Mouse (Mus musculus): ENCODE results near the gene Nav3.
"Not testable (repeated sequence)": the region's sequence is repeated elsewhere in the genome, so short reads cannot be mapped to it uniquely, and the experiment has no call there.

The Nav3 gene

DNA sequence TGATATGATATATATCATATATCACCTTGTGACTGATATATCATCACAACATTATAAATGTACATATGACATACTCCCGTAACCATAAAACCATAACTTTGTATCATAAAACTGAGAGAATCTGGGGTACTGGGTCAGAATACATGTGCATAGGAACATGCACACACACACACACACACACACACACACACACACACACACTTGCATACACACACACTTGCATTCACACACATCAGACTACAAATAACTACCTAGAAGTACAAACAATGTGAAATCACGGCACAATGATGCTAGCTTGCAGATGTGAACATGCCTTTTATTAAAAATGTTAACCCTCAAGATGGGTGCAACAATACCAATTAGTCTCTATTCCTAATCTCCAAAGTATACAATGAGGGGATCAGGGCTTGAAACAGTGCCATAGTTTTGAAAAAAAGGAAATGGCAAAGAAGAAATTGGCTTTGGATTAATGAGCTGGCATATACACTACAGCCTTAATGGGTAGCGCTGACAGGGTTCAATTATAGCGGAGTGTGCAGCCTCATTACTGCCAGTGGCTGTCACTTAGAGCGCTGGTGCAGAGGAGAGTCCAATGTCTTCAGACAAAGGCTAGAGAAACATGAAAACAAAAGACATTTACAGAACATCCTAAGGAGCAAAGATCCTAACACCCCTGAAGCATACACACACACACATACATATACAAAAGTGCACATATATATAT, 72.3 kb downstream of the Nav3 start:
- in situ Hi-C loops (cut with MboI, MseI) = not testable (repeated sequence)

DNA sequence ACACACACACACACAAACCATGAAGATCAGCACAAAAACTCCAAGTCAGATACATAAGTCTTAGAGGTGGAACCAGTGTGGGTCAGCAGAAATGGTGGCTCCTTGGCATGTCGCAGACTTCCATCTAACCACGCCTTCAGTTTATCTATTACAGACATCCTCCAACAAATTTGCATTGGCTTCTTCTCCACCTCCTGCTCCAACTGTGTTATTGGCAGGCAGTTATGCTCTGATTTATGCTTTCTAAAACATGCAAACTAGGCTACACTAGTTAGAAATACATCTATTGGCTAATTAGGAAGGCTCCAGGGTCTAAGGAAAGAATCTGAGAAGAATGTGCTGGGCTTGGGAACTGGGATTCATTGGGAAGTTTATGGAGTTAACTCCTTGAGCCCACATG, 75.2 kb downstream of the Nav3 start:
- in situ Hi-C loops (cut with MboI, MseI) = no loop called here

DNA sequence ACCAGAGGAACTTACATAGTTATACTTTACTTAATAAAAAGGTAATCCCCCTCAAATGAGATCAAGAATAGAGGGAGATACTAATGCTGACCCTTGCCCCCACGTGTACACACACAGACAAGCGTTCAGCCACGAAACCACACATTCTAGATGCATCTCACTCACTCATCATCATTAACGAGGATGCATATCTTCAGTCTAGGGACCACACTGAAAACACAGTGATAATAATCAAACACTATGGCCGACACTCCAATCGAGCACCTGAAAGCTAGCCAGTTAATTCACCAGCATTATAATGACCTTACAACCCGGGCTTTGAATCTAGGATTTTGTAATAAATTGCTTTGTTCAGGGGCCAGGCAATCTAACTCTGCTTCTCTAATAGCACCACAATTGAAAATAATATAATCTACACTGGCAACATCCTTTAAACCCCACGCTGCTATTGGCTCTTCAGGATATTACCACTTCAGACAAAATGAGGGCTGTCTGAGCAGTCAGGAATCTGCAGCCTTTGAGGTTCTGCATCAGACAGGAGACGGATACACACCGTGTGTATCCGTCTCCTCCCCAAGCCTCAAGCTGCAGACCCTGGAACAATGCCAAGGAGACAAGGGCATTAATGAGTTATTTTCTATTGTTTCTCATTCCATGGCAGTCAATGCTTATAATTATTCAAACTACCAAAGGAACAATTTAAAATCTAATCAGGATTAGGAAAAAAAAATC, 83.1 kb downstream of the Nav3 start:
- in situ Hi-C loops (cut with MboI, MseI) = no loop called here

DNA sequence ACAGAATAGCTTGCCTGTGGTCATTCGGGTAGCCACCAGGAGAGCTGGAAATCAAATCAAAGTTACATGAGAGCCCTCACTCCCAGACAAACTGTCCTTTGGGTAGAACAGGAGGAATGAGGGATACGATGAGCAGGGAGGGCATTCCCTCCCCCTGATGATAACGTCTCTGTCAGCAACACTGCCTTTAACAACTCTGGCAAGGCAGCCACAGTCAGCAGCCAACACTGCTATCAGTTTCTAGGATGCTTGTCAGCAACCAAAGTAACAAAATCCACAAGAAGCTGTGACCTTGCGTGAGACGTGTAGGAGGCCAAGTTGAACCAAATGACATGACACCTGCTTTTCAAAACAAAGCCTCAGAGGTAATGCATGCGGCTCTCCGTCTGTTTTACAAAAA, 103.9 kb downstream of the Nav3 start:
- in situ Hi-C loops (cut with MboI, MseI) = no loop called here

DNA sequence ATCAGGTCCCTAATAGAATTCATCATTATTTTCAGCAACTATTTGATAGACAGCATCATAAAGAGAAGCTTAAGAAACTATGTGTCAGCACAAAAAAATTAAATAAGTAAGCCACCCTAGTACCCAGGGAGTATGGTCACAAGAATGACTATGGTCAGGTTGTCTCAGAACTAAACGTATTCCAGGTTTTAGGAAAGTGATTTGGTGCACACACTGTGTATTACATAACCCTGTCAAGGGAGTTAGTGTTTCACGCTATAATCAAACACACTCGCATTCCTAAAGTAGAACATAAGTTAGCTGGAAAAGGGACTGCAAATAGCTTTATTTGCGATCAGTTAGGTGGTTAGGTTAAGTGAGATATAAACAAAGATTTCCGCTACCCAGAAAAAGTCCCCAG, 126.0 kb downstream of the Nav3 start:
- in situ Hi-C loops (cut with MboI, MseI) = no loop called here

DNA sequence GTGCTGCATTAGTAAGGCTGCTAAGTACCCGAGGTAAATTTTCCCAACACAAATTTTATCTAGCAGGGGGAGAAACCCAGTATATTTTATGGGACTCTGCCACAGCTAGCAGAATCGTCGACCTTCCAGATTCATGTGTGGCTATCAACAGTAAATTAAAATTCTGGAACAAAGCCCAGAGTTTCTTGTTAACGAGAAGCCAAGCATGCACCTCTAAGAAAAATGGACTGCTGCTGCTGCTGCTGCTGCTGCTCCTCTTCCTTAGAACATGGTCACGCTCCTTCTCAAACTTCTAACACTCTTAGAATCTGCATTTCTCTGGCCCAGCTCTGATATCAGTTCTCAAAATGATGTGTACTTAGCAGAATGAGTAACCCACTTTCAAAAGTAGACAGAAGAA, 126.4 kb downstream of the Nav3 start:
- in situ Hi-C loops (cut with MboI, MseI) = no loop called here

DNA sequence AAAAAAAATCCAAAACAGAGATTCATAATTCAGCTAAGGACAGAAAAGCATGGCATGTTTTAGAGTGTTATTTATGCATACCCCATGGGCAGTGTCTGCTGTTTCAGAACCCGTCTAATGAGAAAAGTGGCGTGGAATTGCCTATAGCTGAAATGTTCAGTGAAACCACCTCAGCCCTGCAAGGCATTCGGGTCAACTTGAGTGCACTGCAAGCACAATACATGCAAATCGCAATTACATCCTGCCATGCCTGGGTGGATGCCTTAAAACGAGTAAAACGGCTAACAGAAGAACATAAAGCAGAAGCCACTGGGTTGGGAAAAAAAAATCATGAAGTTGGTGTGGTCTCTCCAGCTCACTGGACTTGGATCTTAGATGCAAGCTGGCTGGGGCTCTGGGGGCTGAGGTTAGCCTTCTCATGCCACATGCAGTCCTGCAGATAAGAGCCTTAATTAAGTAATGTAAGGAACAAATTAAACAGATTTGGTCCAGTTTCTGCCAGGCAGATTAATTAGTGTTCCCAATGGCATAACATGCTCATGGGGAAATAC, 133.8 kb downstream of the Nav3 start:
- in situ Hi-C loops (cut with MboI, MseI) = no loop called here

DNA sequence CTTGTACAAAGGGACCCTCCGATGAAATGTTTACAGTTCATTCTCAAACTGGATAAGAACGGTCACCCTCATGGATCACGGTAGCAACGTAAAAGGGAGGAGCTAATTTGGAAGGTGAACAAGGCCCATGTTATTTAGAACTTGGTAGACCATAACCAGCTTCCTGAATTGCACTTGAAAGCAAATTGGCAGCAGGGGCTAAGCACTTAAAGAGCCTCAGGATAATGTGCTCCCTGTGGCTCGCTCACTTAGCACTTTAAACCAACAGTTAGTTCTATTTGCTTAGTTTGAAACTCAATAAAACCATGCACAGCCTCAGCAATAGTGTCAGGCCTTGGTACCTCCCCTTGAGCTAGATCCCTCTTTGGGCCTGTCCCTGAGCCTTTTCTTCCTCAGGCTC, 138.7 kb downstream of the Nav3 start:
- in situ Hi-C loops (cut with MboI, MseI) = no loop called here

DNA sequence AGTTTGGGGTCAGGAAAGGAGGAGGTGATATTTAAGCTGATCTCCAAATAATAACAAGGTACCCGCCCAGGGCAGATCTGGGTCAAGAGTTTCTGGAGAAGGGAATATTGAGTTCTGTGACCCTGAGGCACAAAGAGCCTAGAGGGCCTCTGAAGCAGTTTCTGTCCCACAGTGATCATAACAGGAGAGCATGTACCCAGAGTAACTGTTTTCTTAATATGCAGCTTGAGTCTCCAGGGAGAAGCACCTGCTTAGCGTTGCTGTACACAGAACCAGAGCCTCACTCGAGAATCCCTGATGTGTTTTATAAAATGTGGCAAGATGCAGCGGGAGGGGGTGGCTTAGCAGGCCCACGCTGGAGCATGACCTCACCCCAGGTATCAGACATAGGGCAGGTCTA, 141.5 kb downstream of the Nav3 start:
- in situ Hi-C loops (cut with MboI, MseI) = no loop called here

DNA sequence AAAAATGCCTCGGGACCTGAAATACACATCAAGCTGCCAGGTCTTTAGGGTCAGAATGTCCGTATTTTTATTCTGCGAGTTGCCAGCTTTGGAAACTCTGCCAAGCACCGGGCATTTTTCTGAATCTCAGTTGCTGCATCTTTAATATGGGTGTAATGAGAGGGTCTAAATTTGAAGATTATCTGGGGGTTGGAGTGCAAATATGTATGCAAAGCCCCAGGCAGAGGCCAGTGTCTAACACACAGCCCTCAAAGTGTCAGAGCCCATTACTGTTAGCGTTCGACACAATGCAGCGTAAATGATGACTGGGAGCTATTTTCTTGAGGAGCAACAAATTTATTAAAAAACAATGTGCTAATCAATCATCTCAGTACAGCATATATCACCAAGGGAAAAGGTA, 142.0 kb downstream of the Nav3 start:
- in situ Hi-C loops (cut with MboI, MseI) = no loop called here

DNA sequence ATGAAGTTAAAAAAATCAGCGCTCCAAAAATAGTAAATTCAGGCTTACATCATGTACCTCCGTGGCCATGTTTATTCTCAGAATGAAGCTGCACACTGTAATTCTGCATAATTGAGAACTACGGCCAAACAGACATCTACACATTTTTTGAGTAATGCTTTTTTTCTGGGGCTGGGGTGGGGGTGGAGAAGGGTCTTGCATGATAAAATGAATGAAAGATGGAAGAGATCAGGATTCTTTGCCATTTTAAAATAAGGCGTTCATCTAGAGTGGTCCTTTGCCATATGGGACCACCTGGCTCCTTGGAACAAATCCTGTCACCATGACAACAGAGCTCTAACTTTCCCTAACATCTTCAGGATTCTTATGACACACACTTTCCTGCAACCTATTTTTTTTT, 146.5 kb downstream of the Nav3 start:
- in situ Hi-C loops (cut with MboI, MseI) = no loop called here

DNA sequence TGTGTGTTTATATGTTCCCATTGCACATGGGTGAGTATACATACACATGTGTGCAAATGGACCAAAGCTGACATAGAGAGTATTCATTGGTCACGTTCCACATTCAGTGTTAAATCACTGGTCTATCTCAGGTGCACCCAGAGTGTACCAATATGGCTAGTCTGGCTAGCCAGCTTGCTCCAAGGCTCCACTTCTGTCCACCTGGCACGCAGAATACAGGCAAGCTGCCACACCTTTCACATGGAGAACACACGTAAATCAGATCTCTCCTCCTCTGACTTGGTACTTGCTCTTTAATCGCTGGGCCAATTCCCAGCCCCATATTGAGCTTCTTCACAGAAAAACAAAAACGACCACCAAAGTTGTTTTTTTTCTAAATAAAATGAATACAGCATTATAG, 150.4 kb downstream of the Nav3 start:
- in situ Hi-C loops (cut with MboI, MseI) = no loop called here

DNA sequence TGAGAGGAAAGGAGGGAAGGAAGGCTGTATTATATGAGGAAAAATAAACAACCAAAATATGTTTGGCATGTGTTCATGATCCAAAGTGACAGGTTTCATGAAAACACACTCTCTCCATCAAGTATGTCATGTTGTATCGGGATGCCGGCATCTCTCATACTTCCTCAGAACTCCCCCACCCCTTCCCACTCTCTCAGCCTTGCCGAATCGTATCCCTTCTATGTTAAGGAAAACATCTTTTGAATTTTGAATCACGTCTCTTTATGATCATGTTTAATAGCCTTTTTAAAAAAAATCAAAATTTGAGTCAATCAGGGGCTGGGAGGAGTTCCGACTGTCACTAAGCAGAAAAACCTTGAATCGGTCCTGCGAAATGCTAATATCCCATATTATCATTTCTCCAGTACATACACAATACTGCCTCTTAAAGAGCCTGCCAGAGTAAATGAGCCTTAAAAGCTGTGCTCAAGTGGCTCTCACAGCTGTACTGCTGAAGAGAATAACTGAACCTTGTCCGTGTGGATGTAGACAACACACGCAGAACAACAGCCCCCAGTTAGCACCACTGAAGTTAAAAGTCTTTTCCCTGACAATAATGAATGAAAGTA, 165.9 kb downstream of the Nav3 start:
- in situ Hi-C loops (cut with MboI, MseI) = no loop called here

DNA sequence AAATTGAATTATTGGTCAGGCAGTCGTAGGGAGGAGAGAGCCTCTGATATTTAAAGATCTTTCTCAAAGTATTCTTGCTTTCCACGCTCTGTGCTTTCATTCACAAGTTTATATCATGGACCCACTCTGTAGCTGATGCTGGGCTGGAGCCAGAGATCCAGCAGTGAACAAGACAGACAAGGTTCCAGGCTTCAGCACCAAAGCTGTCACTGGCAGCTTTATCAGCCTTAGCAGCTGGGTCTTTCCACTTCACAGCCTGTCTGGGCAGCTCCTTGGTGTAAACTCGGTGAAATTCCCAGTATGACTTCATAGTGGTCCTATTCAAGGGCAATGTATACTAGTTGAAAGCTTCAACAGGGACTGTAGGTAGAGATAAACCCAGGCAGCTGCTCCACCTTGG, 172.1 kb downstream of the Nav3 start:
- in situ Hi-C loops (cut with MboI, MseI) = no loop called here

DNA sequence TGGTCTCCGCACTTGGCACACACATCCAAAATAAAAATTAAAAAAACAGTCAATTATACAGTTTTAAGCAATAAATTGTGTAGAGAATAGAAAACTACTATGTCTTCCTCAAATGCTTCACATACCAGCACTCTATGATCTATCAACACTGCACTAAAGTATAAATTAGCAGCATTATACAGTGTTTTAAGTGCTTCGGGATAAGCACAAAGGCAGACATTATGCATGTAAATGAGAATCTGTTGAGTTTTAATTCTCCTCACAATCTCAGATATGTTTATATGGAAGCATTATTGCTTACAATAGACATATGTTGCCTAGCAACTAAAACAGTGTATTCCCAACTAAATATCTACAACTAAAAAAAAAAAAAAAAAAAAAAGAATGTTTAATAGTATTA, 183.2 kb downstream of the Nav3 start:
- in situ Hi-C loops (cut with MboI, MseI) = no loop called here

DNA sequence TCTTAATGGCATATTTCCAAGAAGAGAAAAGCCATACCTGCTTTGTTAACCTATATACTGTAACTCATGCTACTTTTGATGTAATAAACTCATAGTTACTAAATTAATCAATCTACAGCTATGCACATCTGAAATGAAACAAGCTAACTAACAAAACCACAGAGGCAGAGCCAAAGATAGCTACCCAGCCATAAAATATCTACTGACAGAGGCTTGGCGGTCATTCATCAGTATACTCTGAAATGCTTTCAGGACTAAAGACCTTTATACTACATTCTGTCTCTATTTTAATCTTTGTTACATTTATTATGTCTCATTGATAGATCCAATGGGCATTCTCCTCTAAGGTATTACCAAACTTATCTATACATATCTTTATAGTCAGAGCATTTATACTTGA, 185.4 kb downstream of the Nav3 start:
- in situ Hi-C loops (cut with MboI, MseI) = no loop called here

DNA sequence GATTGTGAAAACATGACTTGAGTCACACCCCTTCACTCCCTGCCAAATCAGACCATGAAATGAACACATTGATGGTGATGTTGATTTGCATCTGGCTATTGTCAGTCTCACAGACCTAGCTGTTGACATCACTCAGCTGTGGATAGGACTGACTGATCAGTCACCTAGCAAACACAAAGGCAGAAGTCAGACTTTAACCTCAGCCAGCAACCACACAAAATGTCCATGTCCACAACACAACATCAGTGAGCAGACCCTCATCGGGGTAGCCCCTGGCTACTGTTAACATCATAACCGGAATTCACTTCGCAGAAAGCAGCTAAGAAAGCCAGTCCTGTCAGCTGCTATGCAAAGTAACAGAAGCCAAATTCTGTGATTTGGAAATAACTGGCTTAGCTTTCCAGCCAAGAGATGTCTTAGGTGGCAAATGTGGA, 213.9 kb downstream of the Nav3 start:
- in situ Hi-C loops (cut with MboI, MseI) = no loop called here

DNA sequence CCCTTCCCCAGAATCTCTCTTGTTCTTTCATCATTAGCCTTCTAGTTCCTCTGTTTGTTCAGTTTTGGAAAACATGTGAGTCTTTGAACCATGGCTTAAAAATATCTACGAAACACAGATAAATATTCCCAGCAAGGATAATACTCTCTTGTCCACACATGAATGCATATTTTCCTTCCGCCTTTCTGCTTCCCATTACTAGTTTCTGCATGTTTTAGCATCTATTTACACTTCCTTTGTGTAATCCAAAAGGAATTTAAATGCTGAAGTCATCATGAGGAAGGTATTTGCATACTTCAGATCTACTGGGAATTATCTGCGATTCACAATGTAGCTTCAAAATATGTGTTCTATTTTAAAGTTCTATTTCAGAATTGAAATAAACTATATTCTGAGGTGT, 215.3 kb downstream of the Nav3 start:
- in situ Hi-C loops (cut with MboI, MseI) = no loop called here

DNA sequence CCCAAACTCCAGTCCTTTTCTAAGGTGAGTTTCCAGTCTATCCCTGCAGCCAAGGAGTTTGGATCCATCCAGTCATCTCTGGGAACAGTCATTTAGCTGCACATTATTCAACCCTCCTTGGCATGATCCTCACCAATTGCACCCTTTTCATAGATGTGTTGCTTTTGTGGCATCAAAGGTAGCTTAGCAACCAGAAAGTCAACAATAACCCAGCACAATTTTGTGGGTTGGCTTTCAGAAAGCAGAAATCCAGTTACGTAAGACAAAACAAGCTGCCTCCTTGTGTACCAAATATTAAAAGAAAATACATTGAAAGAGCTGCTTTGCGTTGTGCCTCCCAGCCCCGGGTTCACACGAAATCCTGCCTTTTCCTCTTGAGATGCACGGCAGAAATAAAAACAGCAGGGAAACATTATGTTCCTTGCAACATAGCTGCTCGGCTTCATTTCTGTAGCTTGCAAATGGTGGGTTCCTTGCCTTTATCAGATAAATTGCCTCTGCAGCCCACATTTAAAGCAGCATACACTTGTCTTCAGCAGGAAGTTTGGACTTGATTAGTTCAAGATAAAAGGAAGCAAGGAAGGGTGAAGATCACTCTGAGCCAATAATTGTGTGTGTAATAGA, 222.6 kb downstream of the Nav3 start:
- in situ Hi-C loops (cut with MboI, MseI) = no loop called here

DNA sequence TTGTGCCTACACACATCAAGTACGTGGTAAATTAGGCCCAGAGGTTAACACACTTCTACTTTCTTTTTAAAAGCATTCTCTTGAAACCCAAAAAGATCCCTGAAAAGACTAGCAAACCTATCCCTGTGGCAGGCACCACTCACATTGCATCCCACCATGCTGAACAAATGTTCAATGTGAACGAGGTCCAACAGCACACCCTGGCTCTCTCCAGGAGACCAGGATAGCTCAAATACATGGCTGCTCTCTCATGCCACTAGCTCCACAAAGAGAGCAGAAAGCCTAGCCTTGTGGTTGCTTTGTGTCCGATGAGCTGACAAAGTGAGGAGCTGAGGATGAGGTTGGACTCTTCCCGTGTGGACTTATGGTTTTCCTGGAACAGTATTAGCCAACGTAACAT, 249.6 kb downstream of the Nav3 start:
- in situ Hi-C loops (cut with MboI, MseI) = no loop called here

DNA sequence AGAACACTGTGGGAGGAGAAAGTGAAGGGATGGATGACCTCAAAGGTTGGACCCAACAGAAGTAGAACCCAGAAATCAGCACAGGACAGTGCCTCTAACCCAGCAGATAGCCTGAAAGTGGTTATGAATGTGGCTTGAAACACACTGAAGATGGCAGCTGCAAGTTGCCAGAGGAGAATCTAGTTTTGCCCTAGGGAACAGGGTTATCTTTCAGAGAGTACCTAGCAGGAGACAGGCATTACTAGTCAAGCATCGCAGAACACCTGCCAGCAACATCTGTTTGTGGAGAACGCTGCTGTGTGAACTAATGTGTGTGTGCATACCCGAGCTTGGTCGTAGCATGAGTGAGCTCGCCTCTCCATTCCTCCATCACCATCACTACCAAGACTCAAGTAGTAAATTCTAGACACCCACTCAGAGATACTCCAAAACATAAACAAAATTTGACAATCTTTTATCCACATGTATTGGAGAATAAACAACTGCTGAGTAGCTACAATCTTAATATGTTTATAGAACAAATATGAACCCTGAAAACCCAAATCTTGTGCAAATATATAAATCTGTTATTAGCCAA, 251.8 kb downstream of the Nav3 start:
- in situ Hi-C loops (cut with MboI, MseI) = no loop called here

DNA sequence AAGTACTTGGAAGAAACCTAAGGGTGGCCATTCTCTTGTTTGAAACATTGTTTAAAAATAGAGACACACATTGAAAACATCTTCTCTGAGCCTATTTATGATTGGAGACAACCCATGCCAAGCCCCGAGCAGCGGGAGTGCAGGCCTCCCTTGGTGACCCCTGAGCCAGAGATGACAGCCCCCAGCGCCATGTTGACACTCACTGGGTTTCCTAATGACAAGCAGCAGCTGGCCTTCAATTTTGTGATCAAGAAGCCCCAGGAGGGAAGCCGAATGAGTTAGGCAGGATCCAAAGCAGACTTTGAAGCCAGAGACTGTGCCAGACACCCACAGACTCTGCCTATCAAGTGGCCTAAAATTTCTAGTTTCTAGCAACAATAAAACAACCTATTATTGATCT, 263.1 kb downstream of the Nav3 start:
- in situ Hi-C loops (cut with MboI, MseI) = no loop called here

All from regulatory T cell (primary cell).